Mouse (Mus musculus): Measurements from ENCODE around the gene Lrrc14b. TPM values are rescaled to one million over a fixed set of nuclear protein-coding genes. Genes with fewer than 3 reads are reported as not detected.

Gene Lrrc14b
- total and polyA plus RNA-seq, 3 experiments = 0.17 TPM; not detected in 2

- no peaks in the 10 kb centered on the region for H3K9me3 ChIP-seq (replicated peaks; ENCODE audit: low read length)
- H3K36me3 ChIP-seq (replicated peaks in 1 of 2; ENCODE audit: control insufficient read depth in 1 of 2, insufficient read depth in 1 of 2, low read length in 1 of 2) = peaks cover 16 to 25% of the 10 kb centered on the region in 2 experiments
- peaks cover 0 to 40% of the 10 kb centered on the region in 2 experiments; a peak in 3 of 4 replicates for H3K4me1 ChIP-seq (ENCODE audit: control insufficient read depth in 1 of 2, insufficient read depth in 2 of 2)
- in situ Hi-C loops (cut with MboI; ENCODE audit: low pct_ligation_motif_present, low pct_unique_long_range_greater_than_20kb, low sequenced_read_pairs) = no loop called here
- TF ChIP-seq CHD1 (IDR thresholded peaks at IDR 0.05; ENCODE audit: low read depth, low read length) (0 out of 2 replicates have a peak, but pooled peaks have one; percentile 33), POLR2A (IDR thresholded peaks at IDR 0.05; ENCODE audit: low read depth, low read length) (0 out of 2 replicates have a peak, but pooled peaks have one; percentile 65), ELF1 (IDR thresholded peaks at IDR 0.05; ENCODE audit: low read depth, low read length) (0 out of 2 replicates have a peak, but pooled peaks have one; percentile 1), PAX5 (IDR thresholded peaks at IDR 0.05; ENCODE audit: low read length) (no peak)
- dilution Hi-C loops (cut with MboI; ENCODE audit: extremely low pct_ligation_motif_present, extremely low pct_unique_long_range_greater_than_20kb, low sequenced_read_pairs) = no loop called here
- peak overlapping the region; percentile 70 to 91 (median 82) for H3K4me3 ChIP-seq (replicated peaks in 1 of 3; ENCODE audit: low read depth in 2 of 3, low read length in 2 of 3, poor library complexity in 1 of 3)
- peak overlapping the region; percentile 80 for H3K9ac ChIP-seq (ENCODE audit: insufficient read depth, low read depth)
- DNase-seq (ENCODE audit: extremely low read depth) = peak; percentile 31
- H3K4me2 ChIP-seq (ENCODE audit: insufficient read depth, low read depth, poor library complexity, severe bottlenecking) = no peak overlapping the region
- H3K27ac ChIP-seq (ENCODE audit: insufficient read depth, low read depth) = no peak overlapping the region
- H3K79me2 ChIP-seq (replicated peaks; ENCODE audit: control insufficient read depth, extremely low read depth, insufficient read depth, poor library complexity, severe bottlenecking) = peaks cover 50% of the 10 kb centered on the region
- H3K27me3 ChIP-seq (replicated peaks) = no peaks in the 10 kb centered on the region
Measured at GRCm38 (mm10) chr13:74350435-74350906, 13.3 kb downstream of the Lrrc14b start.

- Histone ChIP-seq H3K4me1 (ENCODE audit: control insufficient read depth in 1 of 2, insufficient read depth in 2 of 2) (peaks cover 2 to 46% of the 10 kb centered on the region in 2 experiments; a peak in 3 of 4 replicates), H3K79me2 (replicated peaks; ENCODE audit: control insufficient read depth, extremely low read depth, insufficient read depth, poor library complexity, severe bottlenecking) (peaks cover 54% of the 10 kb centered on the region), H3K4me3 (replicated peaks in 1 of 3; ENCODE audit: low read depth in 2 of 3, low read length in 2 of 3, poor library complexity in 1 of 3) (peak within 1 kb of the TSS; percentile 70 to 91 (median 82)), H3K4me2 (ENCODE audit: insufficient read depth, low read depth, poor library complexity, severe bottlenecking) (peak within 1 kb of the TSS; percentile 82), H3K27me3 (replicated peaks) (no peaks in the 10 kb centered on the region), H3K36me3 (replicated peaks in 1 of 2; ENCODE audit: control insufficient read depth in 1 of 2, insufficient read depth in 1 of 2, low read length in 1 of 2) (peaks cover 15 to 28% of the 10 kb centered on the region in 2 experiments), H3K9ac (ENCODE audit: insufficient read depth, low read depth) (peak within 1 kb of the TSS; percentile 82), H3K9me3 (replicated peaks; ENCODE audit: low read length) (no peaks in the 10 kb centered on the region), H3K27ac (ENCODE audit: insufficient read depth, low read depth) (peak within 1 kb of the TSS; percentile 55)
- in situ Hi-C loops (cut with MboI; ENCODE audit: low pct_ligation_motif_present, low pct_unique_long_range_greater_than_20kb, low sequenced_read_pairs) = loop anchor here (25.0 kb wide), 1 partner anchor 163 kb away; no protein-coding TSS in a partner anchor
- peak; percentile 97 for DNase-seq (ENCODE audit: extremely low read depth)
- dilution Hi-C loops (cut with MboI; ENCODE audit: extremely low pct_ligation_motif_present, extremely low pct_unique_long_range_greater_than_20kb, low sequenced_read_pairs) = no loop called here
- TF ChIP-seq CHD2 (IDR thresholded peaks at IDR 0.05; ENCODE audit: low read length) = no peak
- no peak for TF ChIP-seq GABPA (IDR thresholded peaks at IDR 0.05; ENCODE audit: insufficient replicate concordance, low read depth, low read length)
- peak; percentile 92 for TF ChIP-seq POLR2AphosphoS2 (IDR thresholded peaks at IDR 0.05; ENCODE audit: low read depth, low read length)
- no peak for TF ChIP-seq ETS1 (conservative IDR thresholded peaks at IDR 0.05; ENCODE audit: low read depth, low read length)
- no peak for TF ChIP-seq IRF4 (IDR thresholded peaks at IDR 0.05; ENCODE audit: low read depth, low read length)
- TF ChIP-seq USF1 (IDR thresholded peaks at IDR 0.05; ENCODE audit: low read depth, low read length) = no peak
- 0 out of 2 replicates have a peak, but pooled peaks have one; percentile 71 for TF ChIP-seq SIN3A (IDR thresholded peaks at IDR 0.05; ENCODE audit: low read length)
- peak; percentile 71; the same call in 1 of the 2 replicates for TF ChIP-seq ZMIZ1 (IDR thresholded peaks at IDR 0.05; ENCODE audit: low read depth, low read length)
- no peak for TF ChIP-seq USF2 (conservative IDR thresholded peaks at IDR 0.05; ENCODE audit: low read depth, low read length)
- TF ChIP-seq CHD1 (IDR thresholded peaks at IDR 0.05; ENCODE audit: low read depth, low read length) = peak; percentile 78
- TF ChIP-seq JUND (conservative IDR thresholded peaks at IDR 0.05; ENCODE audit: low read depth, low read length) = no peak
- peak; percentile 97 for TF ChIP-seq POLR2A (IDR thresholded peaks at IDR 0.05; ENCODE audit: low read depth, low read length)
- TF ChIP-seq MAX (IDR thresholded peaks at IDR 0.05; ENCODE audit: low read length) = no peak
- no peak for TF ChIP-seq MAZ (IDR thresholded peaks at IDR 0.05; ENCODE audit: low read depth, low read length)
- no peak for TF ChIP-seq ZKSCAN1 (IDR thresholded peaks at IDR 0.05; ENCODE audit: borderline replicate concordance, low read depth, low read length)
- TF ChIP-seq KAT2A (IDR thresholded peaks at IDR 0.05; ENCODE audit: insufficient replicate concordance, low read length) = no peak
- TF ChIP-seq CTCF (conservative IDR thresholded peaks at IDR 0.05 in 1 of 2, IDR thresholded peaks at IDR 0.05 in 1 of 2; ENCODE audit: low read depth in 2 of 2, low read length in 2 of 2) = no peak
- no peak for TF ChIP-seq PAX5 (IDR thresholded peaks at IDR 0.05; ENCODE audit: low read length)
- peak; percentile 96 for TF ChIP-seq NRF1 (IDR thresholded peaks at IDR 0.05; ENCODE audit: low read depth, low read length)
- peak; percentile 85 for TF ChIP-seq TCF12 (IDR thresholded peaks at IDR 0.05; ENCODE audit: low read depth, low read length)
- TF ChIP-seq EP300 (IDR thresholded peaks at IDR 0.05; ENCODE audit: low read length) = no peak
- peak; percentile 15; the same call in 1 of the 2 replicates for TF ChIP-seq MYC (IDR thresholded peaks at IDR 0.05; ENCODE audit: low read depth, low read length)
- no peak for TF ChIP-seq RAD21 (IDR thresholded peaks at IDR 0.05; ENCODE audit: low read depth, low read length)
- TF ChIP-seq ZNF384 (IDR thresholded peaks at IDR 0.05; ENCODE audit: low read depth, low read length) = no peak
- peak; percentile 93 for TF ChIP-seq BHLHE40 (IDR thresholded peaks at IDR 0.05; ENCODE audit: low read depth, low read length)
- no peak for TF ChIP-seq ZC3H11A (IDR thresholded peaks at IDR 0.05; ENCODE audit: low read depth, low read length)
- peak; percentile 70 for TF ChIP-seq HCFC1 (IDR thresholded peaks at IDR 0.05; ENCODE audit: low read depth, low read length)
- 0 out of 2 replicates have a peak, but pooled peaks have one; percentile 46 for TF ChIP-seq TBP (conservative IDR thresholded peaks at IDR 0.05; ENCODE audit: low read depth, low read length)
- no peak for TF ChIP-seq MEF2A (IDR thresholded peaks at IDR 0.05; ENCODE audit: borderline replicate concordance, low read depth, low read length)
Measured at GRCm38 (mm10) chr13:74349566-74350434, 14.0 kb downstream of the Lrrc14b start, which contains the start of the genes Sdha and Ccdc127. TSS of gene Sdha (minus strand) at chr13:74350280. TSS of gene Ccdc127 (plus strand) at chr13:74350309.

All from CH12.LX (cell line).